8 mouse cellular contexts compared by ENCODE assay signal in the genomic region with DNA sequence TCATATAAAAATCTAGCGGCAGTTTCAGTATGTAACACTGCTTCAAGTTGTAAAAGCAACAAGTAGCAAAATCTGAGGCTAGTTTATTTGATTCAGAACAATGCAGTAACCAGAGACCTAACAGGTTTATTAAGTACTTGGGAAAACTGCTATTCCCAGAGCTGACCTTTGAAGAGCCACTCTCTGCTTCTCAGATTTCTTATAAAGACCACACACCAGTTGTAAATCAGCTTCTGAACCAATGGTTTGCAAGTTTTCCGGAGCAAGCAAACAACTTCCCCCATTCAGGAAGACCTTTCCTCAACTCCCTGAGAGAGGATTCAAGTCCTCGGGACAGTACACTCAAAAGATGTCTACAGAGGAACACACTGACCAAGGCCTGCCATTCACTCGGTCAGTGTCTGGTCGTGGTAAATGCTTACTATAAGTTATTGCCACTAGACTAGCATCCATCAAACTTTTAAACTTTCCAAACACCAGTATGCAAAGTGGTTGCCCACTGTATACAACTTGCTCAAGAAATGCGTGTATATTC. TPM values are rescaled to one million over a fixed set of nuclear protein-coding genes. Genes with fewer than 3 reads are reported as not detected.
DNase-seq lines count a peak whose midpoint lies in the region; ATAC-seq and TF ChIP-seq lines count a peak whose summit lies in the region.

No protein-coding gene starts in this region.

- peaks cover 56% of the 10 kb centered on the region for H3K79me2 ChIP-seq in macrophage (ENCODE audit: inconsistent target)

- peak overlapping the region; percentile 100 for H3K9ac ChIP-seq in ES-Bruce4 (ENCODE audit: low read depth, poor library complexity, severe bottlenecking)

- no peaks in the 10 kb centered on the region for H3K9me3 ChIP-seq in ES-Bruce4 (replicated peaks; ENCODE audit: control insufficient read depth, insufficient read depth, low read length, poor library complexity, severe bottlenecking)

- H3K36me3 ChIP-seq in ES-Bruce4 (ENCODE audit: control insufficient read depth, insufficient read depth, low read length, poor library complexity, severe bottlenecking) (no peaks in the 10 kb centered on the region), macrophage (ENCODE audit: inconsistent target) (no peaks in the 10 kb centered on the region)

- TF ChIP-seq EP300 in ES-Bruce4 (IDR thresholded peaks at IDR 0.05; ENCODE audit: insufficient read depth, low read depth, low read length) = no peak

- H3K4me3 ChIP-seq in ES-Bruce4 (ENCODE audit: low read depth, low read length) (peak overlapping the region; percentile 69), macrophage (ENCODE audit: inconsistent target) (peak overlapping the region; percentile 36)

- TF ChIP-seq POLR2A in ES-Bruce4 (IDR thresholded peaks at IDR 0.05; ENCODE audit: insufficient read depth, low read length) = no peak

- no peak overlapping the region for H3K27ac ChIP-seq in ES-Bruce4 (ENCODE audit: insufficient read depth, low read length)
- H3K27ac ChIP-seq in macrophage = no peak overlapping the region

- no peaks in the 10 kb centered on the region for H3K4me1 ChIP-seq in ES-Bruce4 (ENCODE audit: control insufficient read depth, insufficient read depth, low read length)

- no peak for TF ChIP-seq CTCF in ES-Bruce4 (IDR thresholded peaks at IDR 0.05; ENCODE audit: low read depth, low read length)

- no peak for ATAC-seq in CD4-positive, CD25-positive, alpha-beta regulatory T cell, adult 4 months

- peak; percentile 6 for DNase-seq in CD4-positive, CD25-positive, alpha-beta regulatory T cell, adult 2 months (ENCODE audit: low read depth, low spot score)
- DNase-seq in forelimb bud, embryonic 11.5 days (ENCODE audit: low read depth, low spot score) = peak; percentile 46
- no peak for DNase-seq in cerebellum, adult 9-10 months
- DNase-seq in MN1 (ENCODE audit: low spot score) = no peak
- no peak for DNase-seq in kidney, postnatal 36 days

- no peaks in the 10 kb centered on the region for H3K27me3 ChIP-seq in ES-Bruce4 (ENCODE audit: control insufficient read depth, insufficient read depth, low read length, poor library complexity, severe bottlenecking)

- 16% methylated on average over 6 of the region's 6 CpGs for WGBS in macrophage (ENCODE audit: missing documents)

RNA-seq across cellular contexts. Expression of a gene that starts 1.6 kb away (rescaled TPM):
- 10 to 100 TPM in 1 of 2 experiments, 1 to 10 TPM in 1; 5.0 to 11.7 TPM for polyA plus RNA-seq in CD4-positive, CD25-positive, alpha-beta regulatory T cell, adult 4 months (2017; shearing (Covaris generic))
- polyA plus RNA-seq in ES-Bruce4 (2011; ENCODE audit: insufficient read depth, insufficient read length, low read depth, missing spikeins) = 9.3 and 11.7 TPM in 2 replicates
- total RNA-seq in macrophage (2018; cell fraction: chromatin; rRNA removed) = 10 to 100 TPM; 23.8 to 62.2 (median 44.1) TPM
- 10 to 100 TPM; 12.1 to 19.4 (median 16.1) TPM for total RNA-seq in macrophage (2018; cell fraction: cytosol; rRNA removed)
- total RNA-seq in macrophage (2018; cell fraction: nucleus; rRNA removed) = 10 to 100 TPM; 16.0 to 49.7 (median 23.7) TPM
- polyA plus RNA-seq in macrophage (2018) = 9.8 to 12.5 TPM (median 11.3 TPM) in 3 replicates

Comparison
In these comparisons a context has a peak if more than half of its experiments do, and no peak if none do; other contexts are left out.
1. DNase-seq: peak in CD4-positive, CD25-positive, alpha-beta regulatory T cell, adult 2 months (single experiment) and forelimb bud, embryonic 11.5 days (single experiment); none in cerebellum, adult 9-10 months (single experiment), MN1 (single experiment) and kidney, postnatal 36 days (0 of 2).